Mouse (Mus musculus) liver, postnatal 0 days (tissue): ENCODE data around the gene Grik4.
A peak's percentile ranks its signal among the peaks of the same experiment; 100 is the strongest.

ENCODE experiments used
- CTCF ChIP-seq: sonication (generic); IDR thresholded peaks from 2 replicates; pipeline ENCODE4 v1.5.1; 2016; ENCODE audit warnings: antibody characterized with exemption, low read depth
- EP300 ChIP-seq: IDR thresholded peaks from 2 replicates; pipeline ENCODE4 v1.6.1; 2016; ENCODE audit warnings: antibody characterized with exemption, low read depth, mild to moderate bottlenecking

DNA sequence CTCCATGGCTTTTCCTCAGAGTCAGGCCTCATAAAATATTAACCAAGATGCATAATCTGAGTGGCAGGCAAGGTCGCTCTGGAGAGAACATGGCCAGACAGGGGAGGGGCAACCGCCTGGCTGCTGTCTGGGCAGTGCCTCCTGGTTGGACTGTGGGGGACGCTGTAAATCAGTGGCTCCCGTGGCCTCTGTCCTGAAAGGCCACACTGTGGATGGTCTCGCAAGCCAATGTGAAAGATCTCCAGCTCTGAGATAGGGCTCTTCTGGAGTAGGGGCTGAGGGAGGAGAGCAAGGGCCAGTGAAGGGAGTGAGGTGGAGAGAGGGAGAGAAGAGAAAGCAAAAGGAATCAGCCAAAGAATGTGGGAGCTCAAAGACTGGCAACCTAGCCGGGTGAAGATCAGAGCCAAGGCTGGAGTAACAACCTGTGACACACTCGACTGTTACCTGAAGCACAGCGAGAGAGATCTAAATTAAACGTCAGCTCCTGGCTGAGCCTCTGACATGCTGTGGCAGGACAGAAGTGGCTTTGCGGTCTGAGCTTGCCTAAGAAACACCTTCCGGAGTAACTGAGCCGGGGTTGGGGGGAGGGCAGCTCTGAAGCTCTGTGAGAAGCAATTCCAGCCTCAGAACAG lies 270.8 kb downstream of the Grik4 start:
- TF ChIP-seq CTCF = 0 out of 2 replicates have a peak, but pooled peaks have one; percentile 2
- no peak for TF ChIP-seq EP300
